Comparison of ENCODE assay signal across 38 mouse cellular contexts in the genomic region with DNA sequence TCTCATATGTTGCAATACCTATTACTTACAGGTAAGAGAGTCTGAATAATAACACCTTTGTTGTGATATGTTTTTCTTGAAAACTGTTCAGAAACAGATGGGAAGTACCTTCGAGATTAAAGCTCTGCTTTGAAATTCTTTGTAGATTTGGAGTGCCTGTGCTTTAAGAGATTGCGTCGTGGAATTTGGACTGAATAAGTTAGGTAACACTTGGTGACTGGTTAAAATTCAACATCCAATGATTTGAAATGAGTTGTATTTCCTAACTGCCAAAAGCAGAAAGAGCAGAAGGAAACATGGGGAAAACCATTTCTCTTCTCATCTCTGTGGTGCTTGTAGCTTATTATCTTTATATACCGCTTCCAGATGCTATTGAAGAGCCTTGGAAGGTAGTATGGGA. TPM values are rescaled to one million over a fixed set of nuclear protein-coding genes. Genes with fewer than 3 reads are reported as not detected.
DNase-seq lines count a peak whose midpoint lies in the region; ATAC-seq lines count a peak whose summit lies in the region.
"Had no signal": no experiment of that assay in that cellular context is flagged by ENCODE, and none has a peak within 500 bp of the region (broad histone marks: within the 10 kb centered on the region; RNA-seq: fewer than 3 reads in every experiment).

No protein-coding gene starts in this region.

- ATAC-seq in kidney, embryonic 14.5 days (ENCODE audit: low FRiP score, low TSS enrichment), result no peak
- ATAC-seq in liver, embryonic 13.5 days (ENCODE audit: low read depth), result 0 out of 2 replicates have a peak, but pooled peaks have one; percentile 20
- ATAC-seq: forebrain, embryonic 16.5 days; hindbrain, postnatal 0 days; midbrain, embryonic 15.5 days had no signal

- peak; percentile 7 for DNase-seq in kidney, adult 11 months
- DNase-seq in kidney, postnatal 4 days, result no peak
- peak; percentile 4 to 68 for DNase-seq in kidney, postnatal 36 days
- DNase-seq in liver, embryonic 13.5 days, result no peak
- DNase-seq in yolk sac, embryonic 10.5 days (ENCODE audit: low spot score), result peak; percentile 10
- no peak for DNase-seq in neural tube, embryonic 10.5 days (ENCODE audit: extremely low spot score, low spot score)
- DNase-seq in adrenal gland, postnatal 10 days, result no peak
- DNase-seq: adrenal gland, adult 8-10 months; cerebellum, adult 11 months; cerebellum, adult 9-11 months; embryo, embryonic 11 days; gastrocnemius, adult 2 months; gastrocnemius, postnatal 36 days; heart, adult 18-20 months; heart, postnatal 36 days; left cerebral cortex, postnatal 4 days; right cerebral cortex, adult 18-20 months; thymus, postnatal 4 days had no signal

- no peak overlapping the region for H3K9ac ChIP-seq in kidney, embryonic 14.5 days (ENCODE audit: low read depth, low read length)
- H3K9ac ChIP-seq in liver, embryonic 13.5 days, result no peak overlapping the region
- H3K9ac ChIP-seq: embryonic facial prominence, embryonic 12.5 days; hindbrain, embryonic 12.5 days; lung, embryonic 15.5 days; midbrain, embryonic 15.5 days; neural tube, embryonic 12.5 days had no signal

- H3K4me2 ChIP-seq in kidney, embryonic 14.5 days (replicated peaks; ENCODE audit: low read depth, low read length), result no peak overlapping the region
- no peak overlapping the region for H3K4me2 ChIP-seq in liver, embryonic 13.5 days
- H3K4me2 ChIP-seq: embryonic facial prominence, embryonic 12.5 days; heart, embryonic 11.5 days; hindbrain, embryonic 12.5 days; lung, embryonic 15.5 days; midbrain, embryonic 15.5 days; neural tube, embryonic 12.5 days had no signal

- H3K36me3 ChIP-seq in kidney, embryonic 14.5 days (ENCODE audit: control insufficient read depth, insufficient read depth, low read length), result no peaks in the 10 kb centered on the region
- no peaks in the 10 kb centered on the region for H3K36me3 ChIP-seq in liver, embryonic 13.5 days
- H3K36me3 ChIP-seq: embryonic facial prominence, embryonic 12.5 days; G1E; hindbrain, embryonic 12.5 days; lung, embryonic 15.5 days; midbrain, embryonic 10.5 days; midbrain, embryonic 15.5 days; neural tube, embryonic 12.5 days had no signal

- no peak overlapping the region for H3K27ac ChIP-seq in kidney, embryonic 14.5 days (ENCODE audit: low read depth, low read length)
- H3K27ac ChIP-seq in liver, embryonic 13.5 days, result 0 out of 2 replicates have a peak overlapping the region, but pooled peaks have one; percentile 39
- H3K27ac ChIP-seq: embryonic facial prominence, embryonic 12.5 days; gastrocnemius, adult 2 months; hindbrain, embryonic 12.5 days; hindbrain, postnatal 0 days; lung, embryonic 15.5 days; midbrain, embryonic 10.5 days; midbrain, embryonic 15.5 days; neural tube, embryonic 12.5 days had no signal

- no peaks in the 10 kb centered on the region for H3K4me1 ChIP-seq in kidney, embryonic 14.5 days (ENCODE audit: control insufficient read depth, insufficient read depth, low read length)
- H3K4me1 ChIP-seq in liver, embryonic 13.5 days (replicated peaks), result no peaks in the 10 kb centered on the region
- H3K4me1 ChIP-seq: embryonic facial prominence, embryonic 12.5 days; hindbrain, embryonic 12.5 days; lung, embryonic 15.5 days; midbrain, embryonic 10.5 days; midbrain, embryonic 15.5 days; neural tube, embryonic 12.5 days had no signal

- no peak overlapping the region for H3K4me3 ChIP-seq in kidney, embryonic 14.5 days (ENCODE audit: low read length)
- H3K4me3 ChIP-seq in liver, embryonic 13.5 days (replicated peaks), result 0 out of 2 replicates have a peak overlapping the region, but pooled peaks have one; percentile 16
- H3K4me3 ChIP-seq: embryonic facial prominence, embryonic 12.5 days; gastrocnemius, adult 2 months; hindbrain, embryonic 12.5 days; lung, embryonic 15.5 days; midbrain, embryonic 10.5 days; midbrain, embryonic 15.5 days; neural tube, embryonic 12.5 days had no signal

- no peaks in the 10 kb centered on the region for H3K9me3 ChIP-seq in kidney, embryonic 14.5 days (ENCODE audit: control insufficient read depth, low read length)
- no peaks in the 10 kb centered on the region for H3K9me3 ChIP-seq in liver, embryonic 13.5 days (replicated peaks)
- H3K9me3 ChIP-seq: embryonic facial prominence, embryonic 12.5 days; G1E; hindbrain, embryonic 12.5 days; lung, embryonic 15.5 days; midbrain, embryonic 10.5 days; midbrain, embryonic 15.5 days; neural tube, embryonic 12.5 days had no signal

- 90% methylated on average over 4 of the region's 4 CpGs for WGBS in kidney, embryonic 14.5 days
- 64% methylated on average over 4 of the region's 4 CpGs for WGBS in liver, embryonic 13.5 days (ENCODE audit: insufficient replicate concordance)

- H3K27me3 ChIP-seq in kidney, embryonic 14.5 days (ENCODE audit: control insufficient read depth, insufficient read depth, low read length), result no peaks in the 10 kb centered on the region
- H3K27me3 ChIP-seq in liver, embryonic 13.5 days, result no peaks in the 10 kb centered on the region
- H3K27me3 ChIP-seq: embryonic facial prominence, embryonic 12.5 days; hindbrain, embryonic 12.5 days; lung, embryonic 15.5 days; midbrain, embryonic 15.5 days; neural tube, embryonic 12.5 days had no signal

RNA-seq across cellular contexts. Expression of a gene that starts 6.0 kb away (rescaled TPM):
- polyA plus RNA-seq in kidney, embryonic 14.5 days (2014; fragmentation: Nextera tagmentation; extraction: Ambion mirVana), result 9.5 and 9.8 TPM in 2 replicates
- 146 and 173 TPM in 2 replicates for polyA plus RNA-seq in liver, embryonic 13.5 days (2015; fragmentation: Nextera tagmentation; extraction: Ambion mirVana)
- 10 to 100 TPM; 29.5 to 65.2 TPM for total RNA-seq in adrenal gland, postnatal 10 days (2021)
- total RNA-seq: adrenal gland, adult 8-10 months; G1E; gastrocnemius, adult 2 months; gastrocnemius, postnatal 36 days; heart, adult 18-20 months; heart, postnatal 36 days; hindbrain, postnatal 0 days; layer of hippocampus, adult 8-10 months; layer of hippocampus, postnatal 25 days; left cerebral cortex, adult 8-10 months; left cerebral cortex, postnatal 4 days; megakaryocyte progenitor cell, adult 5-6 weeks had no signal
- polyA plus RNA-seq: forebrain, embryonic 11.5 days; forebrain, embryonic 16.5 days; G1E; hindbrain, embryonic 12.5 days; hindbrain, postnatal 0 days; midbrain, embryonic 10.5 days; midbrain, embryonic 15.5 days; stomach, embryonic 14.5 days; testis, adult 2 months had no signal

RNA-seq across cellular contexts. Expression of a gene that starts 25.0 kb away (rescaled TPM):
- polyA plus RNA-seq in kidney, embryonic 14.5 days (2014; fragmentation: Nextera tagmentation; extraction: Ambion mirVana), result not detected in 2 replicates
- not detected in 2 replicates for polyA plus RNA-seq in liver, embryonic 13.5 days (2015; fragmentation: Nextera tagmentation; extraction: Ambion mirVana)
- total RNA-seq in adrenal gland, postnatal 10 days (2021), result not detected
- total RNA-seq: adrenal gland, adult 8-10 months; G1E; gastrocnemius, adult 2 months; gastrocnemius, postnatal 36 days; heart, adult 18-20 months; heart, postnatal 36 days; hindbrain, postnatal 0 days; layer of hippocampus, adult 8-10 months; layer of hippocampus, postnatal 25 days; left cerebral cortex, adult 8-10 months; left cerebral cortex, postnatal 4 days; megakaryocyte progenitor cell, adult 5-6 weeks had no signal
- polyA plus RNA-seq: embryonic facial prominence, embryonic 12.5 days; forebrain, embryonic 11.5 days; forebrain, embryonic 16.5 days; G1E; heart, embryonic 11.5 days; heart, embryonic 16.5 days; hindbrain, embryonic 12.5 days; hindbrain, postnatal 0 days; lung, embryonic 15.5 days; midbrain, embryonic 10.5 days; midbrain, embryonic 15.5 days; neural tube, embryonic 12.5 days; stomach, embryonic 14.5 days; testis, adult 2 months; thymus, postnatal 0 days had no signal

RNA-seq across cellular contexts. Expression of a gene that starts 50.2 kb away (rescaled TPM):
- polyA plus RNA-seq in kidney, embryonic 14.5 days (2014; fragmentation: Nextera tagmentation; extraction: Ambion mirVana), result 1.4 and 1.8 TPM in 2 replicates
- polyA plus RNA-seq in liver, embryonic 13.5 days (2015; fragmentation: Nextera tagmentation; extraction: Ambion mirVana), result 0.06 and 0.07 TPM in 2 replicates
- total RNA-seq in adrenal gland, postnatal 10 days (2021), result 1 to 10 TPM; 1.6 to 2.3 TPM
- total RNA-seq: G1E; gastrocnemius, adult 2 months; gastrocnemius, postnatal 36 days; heart, postnatal 36 days; hindbrain, postnatal 0 days; layer of hippocampus, adult 8-10 months; layer of hippocampus, postnatal 25 days; left cerebral cortex, adult 8-10 months; left cerebral cortex, postnatal 4 days had no signal
- polyA plus RNA-seq: embryonic facial prominence, embryonic 12.5 days; forebrain, embryonic 11.5 days; forebrain, embryonic 16.5 days; G1E; heart, embryonic 11.5 days; hindbrain, embryonic 12.5 days; midbrain, embryonic 10.5 days; midbrain, embryonic 15.5 days; neural tube, embryonic 12.5 days; stomach, embryonic 14.5 days had no signal

Comparison
In these comparisons a context has a peak if more than half of its experiments do, and no peak if none do; other contexts are left out.
1. DNase-seq: peak in kidney, adult 11 months (single experiment), kidney, postnatal 36 days (2 of 2) and yolk sac, embryonic 10.5 days (single experiment); none in kidney, postnatal 4 days (0 of 2), liver, embryonic 13.5 days (single experiment), neural tube, embryonic 10.5 days (single experiment) and adrenal gland, postnatal 10 days (single experiment).
2. RNA of a gene that starts 6.0 kb away (polyA plus RNA-seq): 146 to 173 TPM in liver, embryonic 13.5 days; 9.5 to 9.8 TPM in kidney, embryonic 14.5 days; every median in the first group is over 10 times any median in the second.